Mouse (Mus musculus) hindbrain, postnatal 0 days (tissue): ENCODE data around the gene Kyat3. TPM values are rescaled to one million over a fixed set of nuclear protein-coding genes. Genes with fewer than 3 reads are reported as not detected.
"Not testable (repeated sequence)": the region's sequence is repeated elsewhere in the genome, so short reads cannot be mapped to it uniquely, and the experiment has no call there.

Source experiments
- ATAC-seq: fragments of 200-750 bp; cut with Nextera tagmentation; 2 replicates; pipeline ENCODE4 v1.8.0; 2017; ENCODE audit warnings: mild to moderate bottlenecking, moderate TSS enrichment, moderate library complexity
- DNase-seq: peaks from one replicate; pipeline ENCODE4 v3.0.0-alpha.2; 2015; ENCODE audit warnings: low spot score
- H3K27ac ChIP-seq: fragments of 300-500 bp; sonication (generic); 2 replicates; pipeline ENCODE4 v1.5.1; 2014; ENCODE audit warnings: mild to moderate bottlenecking
- H3K27me3 ChIP-seq: fragments of 300-500 bp; sonication (generic); 2 replicates; pipeline ENCODE4 v1.6.1; 2014; ENCODE audit warnings: low read length, mixed read lengths; ENCODE audit not compliant: insufficient read depth
- H3K36me3 ChIP-seq: fragments of 300-500 bp; sonication (generic); 2 replicates; pipeline ENCODE4 v1.6.1; 2014; ENCODE audit warnings: low read length, mixed read lengths; ENCODE audit not compliant: insufficient read depth
- H3K4me1 ChIP-seq: fragments of 300-500 bp; sonication (generic); 2 replicates; pipeline ENCODE4 v1.6.1; 2014; ENCODE audit warnings: antibody characterized with exemption, low read length, mixed read lengths; ENCODE audit not compliant: insufficient read depth
- H3K4me2 ChIP-seq: fragments of 300-500 bp; sonication (generic); 2 replicates; pipeline ENCODE4 v1.6.1; 2014; ENCODE audit warnings: low read depth, mild to moderate bottlenecking, low read length, moderate library complexity, mixed read lengths
- H3K4me3 ChIP-seq: fragments of 300-500 bp; sonication (generic); 2 replicates; pipeline ENCODE4 v1.5.1; 2014; ENCODE audit warnings: low read length
- H3K9ac ChIP-seq: fragments of 300-500 bp; sonication (generic); replicated peaks from 2 replicates; pipeline ENCODE4 v1.6.1; 2014; ENCODE audit warnings: mild to moderate bottlenecking, low read length, moderate library complexity, mixed read lengths
- H3K9me3 ChIP-seq: fragments of 300-500 bp; sonication (generic); 2 replicates; pipeline ENCODE4 v1.6.1; 2016; ENCODE audit warnings: low read length, mixed read lengths
- CTCF ChIP-seq: IDR thresholded peaks from 2 replicates; pipeline ENCODE4 v1.5.1; 2016; ENCODE audit warnings: antibody characterized with exemption, control low read depth, low read depth
- WGBS: fragments of 180-500 bp; shearing (Covaris S2); extraction: QIAGEN DNeasy Blood & Tissue Kit; methylation state at CpG from one replicate; pipeline ENCODE4 v1.1.7; 2014; 5-methylcytosine and 5-hydroxymethylcytosine counted together
- polyA plus RNA-seq: library from polyadenylated mRNA; unstranded; fragments of >200 nt; fragmentation: Nextera tagmentation; extraction: Ambion mirVana; gene quantifications from 2 replicates; pipeline ENCODE4 v1.2.1, GENCODE M21; 2015
- total RNA-seq: library from RNA; depleted of rRNA; stranded (reverse); fragments of >200 nt; gene quantifications from 2 replicates; pipeline ENCODE4 v1.2.3, GENCODE M21; 2014

Gene Kyat3
- total and polyA plus RNA-seq, 2 experiments from 2014 or later: 2.7 to 8.3 TPM

GRCm38 (mm10) chr3:142701407-142701989 lies 647 bp downstream of the Kyat3 start:
- DNase-seq (no peak), ATAC-seq (no peak)
- Histone ChIP-seq H3K27ac (0 out of 2 replicates have a peak overlapping the region, but pooled peaks have one; percentile 6), H3K4me1 (no peaks in the 10 kb centered on the region), H3K9ac (peak overlapping the region; percentile 54; the same call in 1 of the 2 replicates), H3K9me3 (0 out of 2 replicates have a peak, but pooled peaks cover 4% of the 10 kb centered on the region), H3K27me3 (no peaks in the 10 kb centered on the region), H3K4me2 (peak overlapping the region; percentile 80), H3K36me3 (no peaks in the 10 kb centered on the region), H3K4me3 (peak overlapping the region; percentile 49)
- WGBS: 30% methylated on average over 15 of the region's 15 CpGs
- TF ChIP-seq CTCF: no peak

- TF ChIP-seq CTCF: no peak
- Histone ChIP-seq H3K9ac (no peak overlapping the region), H3K27ac (no peak overlapping the region), H3K36me3 (no peaks in the 10 kb centered on the region), H3K4me2 (no peak overlapping the region), H3K4me1 (no peaks in the 10 kb centered on the region), H3K4me3 (no peak overlapping the region), H3K27me3 (no peaks in the 10 kb centered on the region), H3K9me3 (0 out of 2 replicates have a peak, but pooled peaks cover 4% of the 10 kb centered on the region)
- WGBS: 90% methylated on average over 17 of the region's 17 CpGs
- ATAC-seq: no peak
- DNase-seq: no peak
Measured at GRCm38 (mm10) chr3:142706581-142707444, 6.0 kb downstream of the Kyat3 start.

DNA sequence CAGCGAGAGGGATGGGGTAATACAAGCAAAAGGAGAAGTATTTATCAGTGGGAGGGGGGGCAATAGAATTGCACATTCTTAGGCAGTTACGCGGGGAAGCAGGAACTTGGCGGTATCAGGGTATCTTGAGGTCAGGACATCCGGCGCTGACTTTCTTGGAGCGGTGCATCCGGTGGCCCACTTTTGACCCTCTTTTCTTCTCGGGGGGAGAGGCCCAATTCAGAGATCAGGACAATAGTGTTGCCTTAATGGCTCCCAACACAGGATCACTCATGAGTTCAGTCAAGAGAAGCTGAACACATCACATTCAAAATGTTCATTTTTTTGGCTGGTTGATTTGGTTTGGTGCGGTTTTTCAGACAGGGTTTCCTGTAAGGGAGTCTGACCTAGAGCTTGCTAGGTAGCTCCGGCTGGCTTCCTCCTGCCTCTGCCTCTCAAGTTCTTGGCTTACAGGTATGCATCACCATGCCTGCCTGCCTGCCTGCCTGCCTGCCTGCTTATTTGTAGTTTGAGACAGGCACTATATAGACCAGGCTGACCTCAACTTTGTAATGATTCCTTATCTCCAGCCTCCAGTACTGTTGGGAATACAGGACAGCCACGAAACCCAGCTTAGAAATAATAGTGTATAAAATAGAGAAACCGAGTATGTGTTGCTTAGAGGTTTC lies 7.5 kb downstream of the Kyat3 start:
- H3K4me3 ChIP-seq, H3K9me3 ChIP-seq, H3K4me2 ChIP-seq, H3K27me3 ChIP-seq, H3K36me3 ChIP-seq, DNase-seq, H3K9ac ChIP-seq, H3K4me1 ChIP-seq, H3K27ac ChIP-seq: not testable (repeated sequence)
- 86% methylated on average over 11 of the region's 13 CpGs for WGBS
- ATAC-seq: peak; percentile 28

GRCm38 (mm10) chr3:142708849-142709419 lies 8.1 kb downstream of the Kyat3 start:
- Histone ChIP-seq H3K4me1 (no peaks in the 10 kb centered on the region), H3K9me3 (0 out of 2 replicates have a peak, but pooled peaks cover 4% of the 10 kb centered on the region), H3K4me3 (no peak overlapping the region), H3K9ac (no peak overlapping the region), H3K27me3 (no peaks in the 10 kb centered on the region), H3K4me2 (no peak overlapping the region), H3K36me3 (no peaks in the 10 kb centered on the region), H3K27ac (no peak overlapping the region)
- WGBS: 48% methylated on average over 13 of the region's 13 CpGs
- peak; percentile 89 for TF ChIP-seq CTCF
- peak; percentile 55 for ATAC-seq
- DNase-seq: peak; percentile 87

- Histone ChIP-seq H3K27ac (no peak overlapping the region), H3K4me3 (no peak overlapping the region), H3K4me2 (no peak overlapping the region), H3K4me1 (no peaks in the 10 kb centered on the region), H3K9me3 (no peaks in the 10 kb centered on the region), H3K9ac (no peak overlapping the region), H3K36me3 (no peaks in the 10 kb centered on the region), H3K27me3 (no peaks in the 10 kb centered on the region)
- WGBS: 29% methylated on average over 10 of the region's 10 CpGs
- peak; percentile 78 for DNase-seq
- ATAC-seq: peak; percentile 55
- peak; percentile 79 for TF ChIP-seq CTCF
Measured at GRCm38 (mm10) chr3:142710360-142711007, 9.6 kb downstream of the Kyat3 start.

GRCm38 (mm10) chr3:142711372-142711771 lies 10.5 kb downstream of the Kyat3 start:
- 95% methylated on average over 5 of the region's 5 CpGs for WGBS

GRCm38 (mm10) chr3:142712401-142713040 lies 11.7 kb downstream of the Kyat3 start:
- not testable (repeated sequence) for ATAC-seq, H3K9ac ChIP-seq, H3K4me2 ChIP-seq, H3K4me1 ChIP-seq, H3K36me3 ChIP-seq, DNase-seq, H3K27ac ChIP-seq, H3K9me3 ChIP-seq, H3K27me3 ChIP-seq, H3K4me3 ChIP-seq
- WGBS: 92% methylated on average over 18 of the region's 18 CpGs

More at GRCm38 (mm10) chr3:142711372-142711771, 10.5 kb downstream of the Kyat3 start:
- DNase-seq (no peak), ATAC-seq (no peak)
- Histone ChIP-seq H3K4me3 (no peak overlapping the region), H3K27ac (no peak overlapping the region), H3K27me3 (no peaks in the 10 kb centered on the region), H3K9me3 (no peaks in the 10 kb centered on the region), H3K9ac (no peak overlapping the region), H3K4me2 (no peak overlapping the region), H3K4me1 (no peaks in the 10 kb centered on the region), H3K36me3 (no peaks in the 10 kb centered on the region)
- no peak for TF ChIP-seq CTCF
